Mouse (Mus musculus) CD4-positive, CD25-positive, alpha-beta regulatory T cell, adult 2 months (primary cell): ENCODE measurements at regions not wholly inside any gene's neighbourhood (a gene's known extent, or its start where the extent isn't known, plus 50 kb on each side); places are given as distances from the start of the nearest gene placed in this dataset.

Source experiments
- DNase-seq: peaks from one replicate; pipeline ENCODE4 v3.0.0-alpha.2; 2012; ENCODE audit warnings: low read depth, low spot score

DNA sequence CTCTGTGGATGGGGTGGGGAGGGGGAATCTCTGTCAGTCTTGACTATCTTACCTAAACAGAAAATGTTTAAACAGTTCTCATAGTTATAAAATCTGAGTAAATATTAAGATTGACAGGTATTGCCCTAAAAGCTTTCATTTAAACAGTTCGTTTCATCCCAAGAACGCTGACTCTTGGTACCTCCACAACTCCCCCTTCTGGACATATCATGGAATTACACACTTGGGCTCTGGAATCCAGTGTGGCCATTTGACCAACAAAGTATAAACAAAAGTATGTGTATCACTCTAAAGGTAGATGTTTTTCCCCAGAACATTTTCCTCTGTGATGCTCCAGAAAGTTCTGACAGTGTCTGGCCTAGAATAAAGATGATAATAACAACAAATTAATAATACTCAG is 63.5 kb upstream of the Sox9 start:
- DNase-seq, result no peak

GRCm38 (mm10) chr11:112720652-112721051 is 61.4 kb upstream of the Sox9 start:
- DNase-seq, result no peak

DNA sequence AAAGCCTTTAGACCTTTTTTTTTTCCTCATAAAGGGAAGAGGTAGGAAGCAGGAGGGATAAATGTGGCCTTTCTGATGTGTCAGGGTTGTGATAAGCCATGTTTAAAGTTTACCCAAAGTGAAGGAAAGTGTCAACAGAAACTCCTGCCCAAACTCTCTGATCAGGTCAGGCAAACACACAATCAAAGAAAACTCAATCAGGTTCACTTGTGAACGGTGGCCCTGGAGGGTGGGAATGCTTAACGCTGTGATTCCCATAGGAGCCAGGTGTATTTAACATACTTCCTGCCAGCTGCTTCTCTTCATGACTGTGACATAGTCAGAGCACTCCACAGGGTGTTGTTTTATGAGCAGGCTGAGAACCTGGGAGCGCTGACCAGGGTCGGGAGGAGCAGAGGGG is 59.1 kb upstream of the Sox9 start:
- DNase-seq, result no peak

DNA sequence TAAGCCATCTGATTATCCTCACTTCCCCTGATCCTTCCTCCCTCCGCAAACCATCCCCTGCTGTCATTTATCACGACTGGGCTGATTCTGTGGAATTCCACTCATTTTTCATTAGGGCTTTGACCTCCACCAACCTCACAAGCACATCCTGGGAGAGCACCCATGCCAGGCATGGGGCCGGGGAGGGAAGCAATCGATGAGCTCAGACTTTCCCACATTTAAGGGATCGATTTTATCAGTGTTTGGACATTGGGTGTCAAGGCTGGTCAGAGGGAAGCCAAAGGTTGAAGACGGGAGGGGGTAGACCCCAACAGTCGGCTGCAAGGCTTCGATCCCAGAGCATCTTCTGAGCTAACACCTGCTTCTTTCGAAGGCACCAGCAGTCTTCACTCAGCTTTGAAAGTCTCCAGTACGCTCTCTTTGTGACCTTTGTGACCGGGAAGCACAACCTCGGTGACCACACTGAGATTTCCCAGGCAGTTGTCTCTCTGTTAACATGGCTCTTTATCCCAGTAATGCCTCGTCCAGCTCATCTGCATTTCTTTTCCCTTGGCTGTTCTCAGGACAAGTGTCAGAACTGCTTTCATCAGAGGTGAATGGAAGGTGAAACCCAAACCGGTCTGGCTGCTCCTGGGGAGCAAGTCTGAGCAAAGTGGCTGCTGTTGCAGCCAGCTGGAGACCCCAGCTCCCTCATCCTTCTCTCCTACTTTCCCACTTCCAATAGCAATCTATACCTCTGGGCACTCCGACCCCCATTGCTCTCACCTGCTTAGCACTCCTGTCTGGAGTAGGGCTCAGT is 53.7 kb upstream of the Sox9 start:
- DNase-seq, result no peak
